Mouse (Mus musculus): ENCODE results near the gene Fcamr. TPM values are rescaled to one million over a fixed set of nuclear protein-coding genes. Genes with fewer than 3 reads are reported as not detected.

Fcamr gene
- total RNA-seq, 2 experiments from 2014 or later, result 0.19 to 0.20 TPM

- no peak for DNase-seq
- intact Hi-C loops (cut with DNase I), result loop anchor here (10.0 kb wide), 1 partner anchor 465 kb away; no protein-coding TSS in a partner anchor
Observed at GRCm38 (mm10) chr1:130799399-130799798, 1.3 kb upstream of the Fcamr start.

GRCm38 (mm10) chr1:130801511-130801910 is 809 bp downstream of the Fcamr start:
- intact Hi-C loops (cut with DNase I), result no loop called here
- no peak for DNase-seq

DNA sequence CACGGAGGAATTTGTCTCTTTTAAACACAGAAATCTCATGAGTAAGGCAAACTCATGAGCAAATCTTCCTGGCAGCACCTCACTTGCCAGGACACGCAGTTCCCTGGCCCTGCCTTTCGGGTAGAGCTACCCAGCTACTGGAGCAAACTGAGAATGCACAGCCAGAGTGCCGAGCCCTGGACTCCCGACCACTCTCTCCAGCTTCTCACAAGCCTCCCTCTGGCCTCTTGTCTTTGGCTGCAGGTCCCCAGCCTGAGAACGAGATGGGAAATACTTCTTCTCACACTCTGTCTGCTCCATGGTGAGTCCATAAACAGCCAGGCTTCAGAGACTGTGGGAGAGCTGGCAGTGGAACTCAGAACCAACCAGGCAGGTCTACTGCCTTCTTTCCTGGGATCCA is 2.3 kb downstream of the Fcamr start:
- no peak for DNase-seq
- intact Hi-C loops (cut with DNase I), result no loop called here

- peak in 1 of 2 experiments; percentile 13 for DNase-seq
- intact Hi-C loops (cut with DNase I), result no loop called here
Observed at GRCm38 (mm10) chr1:130804279-130804678, 3.6 kb downstream of the Fcamr start.

DNA sequence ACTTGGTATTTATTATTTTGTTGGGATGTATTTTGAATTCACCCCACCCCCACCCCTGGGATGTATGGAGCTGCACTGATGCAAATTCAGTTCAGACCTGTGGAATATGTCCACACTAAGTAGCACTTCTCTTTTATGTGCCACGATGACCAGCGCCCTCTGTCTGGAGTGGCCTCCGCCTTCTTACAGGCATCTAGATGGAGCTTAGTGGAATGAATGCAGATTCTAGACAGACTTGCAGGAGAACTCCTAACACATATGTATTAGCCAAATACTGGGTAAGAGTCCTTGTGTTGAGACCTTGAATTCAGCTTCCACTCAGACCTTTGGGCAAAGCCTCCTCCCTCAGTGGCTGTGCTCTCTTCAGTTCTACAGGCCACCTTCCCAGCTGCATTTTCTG is 10.2 kb downstream of the Fcamr start:
- intact Hi-C loops (cut with DNase I), result no loop called here
- no peak for DNase-seq

GRCm38 (mm10) chr1:130811316-130811715 is 10.6 kb downstream of the Fcamr start:
- intact Hi-C loops (cut with DNase I), result no loop called here
- DNase-seq, result no peak

DNA sequence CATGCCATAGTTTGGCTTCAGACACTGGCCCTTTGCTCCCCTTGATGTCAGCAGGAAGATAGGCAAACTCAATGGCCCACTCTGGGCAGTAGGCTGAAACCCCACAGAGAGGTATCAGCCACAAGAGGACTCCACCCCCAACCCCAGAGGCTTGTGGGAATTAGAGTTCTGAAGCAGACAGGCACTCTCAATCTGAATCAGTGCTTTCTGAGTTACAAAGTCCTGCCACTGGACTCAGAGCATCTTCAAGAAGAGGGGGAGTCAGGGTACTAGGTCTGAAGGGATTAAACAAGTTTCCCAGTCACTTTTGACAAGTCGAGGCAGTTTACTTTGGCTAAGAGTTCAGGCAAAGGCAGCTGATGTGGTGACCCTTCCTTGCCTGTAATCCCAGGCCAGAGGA is 19.0 kb downstream of the Fcamr start:
- DNase-seq, result no peak
- intact Hi-C loops (cut with DNase I), result no loop called here

GRCm38 (mm10) chr1:130820316-130821148 is 19.8 kb downstream of the Fcamr start:
- DNase-seq, result no peak
- intact Hi-C loops (cut with DNase I), result no loop called here

- intact Hi-C loops (cut with DNase I), result no loop called here
- DNase-seq, result no peak
Observed at GRCm38 (mm10) chr1:130821149-130821471, 20.4 kb downstream of the Fcamr start.

DNA sequence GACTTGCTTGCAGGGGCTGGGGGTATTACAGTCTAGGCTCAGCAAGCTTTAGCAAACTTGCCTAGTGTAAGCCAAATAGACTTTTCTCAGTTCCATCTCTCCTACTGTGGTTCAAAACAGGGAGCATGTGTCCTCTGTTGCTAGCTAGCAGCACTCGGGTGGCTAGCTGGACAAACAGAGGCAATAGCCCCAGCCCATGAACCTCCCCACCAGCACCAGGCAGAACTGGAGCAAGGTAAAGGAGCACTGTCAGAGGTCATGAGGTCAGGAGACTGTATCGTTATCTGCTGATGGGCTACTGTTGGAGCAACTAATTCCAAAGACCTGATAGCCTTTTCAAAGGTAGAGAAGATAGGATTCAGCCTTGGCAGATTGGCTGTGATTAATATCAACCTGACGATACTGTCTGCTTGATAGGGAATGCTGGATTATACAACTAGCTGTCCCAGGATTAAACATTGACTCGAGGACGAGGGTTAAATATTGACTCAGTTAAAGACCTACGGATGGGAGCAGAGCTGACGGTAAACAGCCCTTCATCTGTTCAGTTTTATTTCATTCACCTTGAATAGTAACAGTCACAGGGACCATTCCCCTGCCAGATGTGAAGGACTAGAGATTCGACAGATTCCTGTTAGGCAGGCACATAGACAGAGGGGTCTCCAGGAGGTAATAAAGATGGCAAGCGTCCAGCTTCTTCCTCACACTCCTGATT is 21.4 kb downstream of the Fcamr start:
- DNase-seq, result no peak
- intact Hi-C loops (cut with DNase I), result no loop called here

DNA sequence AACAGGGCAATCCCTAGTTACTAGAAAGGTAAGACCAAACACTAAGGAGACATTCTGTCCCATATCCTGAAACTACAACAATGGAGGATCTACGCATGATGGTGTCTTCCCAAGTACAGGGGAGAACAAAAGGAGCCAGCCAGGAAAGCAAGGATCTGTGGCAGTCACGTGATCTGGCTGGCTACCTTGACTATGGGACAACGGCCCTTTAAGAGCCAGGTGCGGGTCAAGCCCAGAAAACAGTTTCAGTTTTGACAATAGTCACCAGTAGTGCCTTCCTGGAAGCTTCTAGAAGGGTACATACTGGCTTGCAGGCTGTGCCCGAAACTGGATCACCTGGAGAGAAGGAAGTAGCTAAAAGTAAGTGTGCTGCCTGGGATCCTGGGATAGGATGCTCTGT is 25.7 kb downstream of the Fcamr start, which contains the start of gene Pigr:
Pigr (plus strand) TSS at position 237 of the 400 bp plus-strand sequence.
- DNase-seq, result no peak
- intact Hi-C loops (cut with DNase I), result no loop called here

- intact Hi-C loops (cut with DNase I), result no loop called here
- no peak for DNase-seq
Observed at GRCm38 (mm10) chr1:130828656-130829055, 28.0 kb downstream of the Fcamr start.

DNA sequence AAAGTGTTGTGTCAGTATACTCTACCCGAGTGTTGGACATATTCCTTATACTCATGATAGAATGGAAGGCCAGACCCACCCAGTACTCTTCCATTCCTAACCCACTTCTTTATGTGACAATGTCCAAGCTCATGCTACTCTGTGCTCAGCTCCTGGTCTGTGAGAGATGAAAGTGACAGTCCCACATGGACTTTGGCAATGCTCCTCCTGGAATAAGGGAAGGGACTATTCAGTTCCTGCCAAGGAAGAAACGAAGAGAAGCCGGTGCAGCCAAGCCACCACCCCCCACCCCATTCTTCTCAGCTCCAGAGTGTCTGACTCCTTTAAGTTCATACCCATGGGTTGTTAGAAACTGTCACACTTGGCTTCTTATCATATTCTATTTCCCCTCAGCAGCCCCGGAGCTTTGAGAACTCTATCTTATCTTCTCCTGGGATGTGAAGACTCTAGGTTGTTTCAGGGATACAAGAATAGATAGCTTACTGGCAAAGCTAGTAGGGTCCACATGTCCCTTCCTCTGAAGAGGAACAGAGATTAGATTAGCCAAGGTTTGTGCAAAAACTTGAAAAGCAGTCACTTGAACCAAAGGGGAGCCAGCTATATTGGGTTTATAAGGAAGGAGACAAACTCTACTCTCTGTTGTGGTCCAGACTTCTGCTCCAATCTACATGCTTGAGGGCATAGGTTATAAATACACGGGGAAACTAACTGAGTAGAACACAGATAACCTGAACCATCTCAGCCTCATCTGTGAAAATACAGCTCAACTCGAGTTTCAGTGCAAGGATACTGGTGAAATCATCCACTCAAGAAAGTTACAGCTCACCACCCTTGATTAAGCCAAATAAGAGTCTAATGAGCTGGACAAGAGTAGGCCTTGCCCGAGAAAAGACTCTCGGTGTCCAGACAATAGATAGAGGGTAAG is 29.5 kb downstream of the Fcamr start:
- intact Hi-C loops (cut with DNase I), result no loop called here

DNA sequence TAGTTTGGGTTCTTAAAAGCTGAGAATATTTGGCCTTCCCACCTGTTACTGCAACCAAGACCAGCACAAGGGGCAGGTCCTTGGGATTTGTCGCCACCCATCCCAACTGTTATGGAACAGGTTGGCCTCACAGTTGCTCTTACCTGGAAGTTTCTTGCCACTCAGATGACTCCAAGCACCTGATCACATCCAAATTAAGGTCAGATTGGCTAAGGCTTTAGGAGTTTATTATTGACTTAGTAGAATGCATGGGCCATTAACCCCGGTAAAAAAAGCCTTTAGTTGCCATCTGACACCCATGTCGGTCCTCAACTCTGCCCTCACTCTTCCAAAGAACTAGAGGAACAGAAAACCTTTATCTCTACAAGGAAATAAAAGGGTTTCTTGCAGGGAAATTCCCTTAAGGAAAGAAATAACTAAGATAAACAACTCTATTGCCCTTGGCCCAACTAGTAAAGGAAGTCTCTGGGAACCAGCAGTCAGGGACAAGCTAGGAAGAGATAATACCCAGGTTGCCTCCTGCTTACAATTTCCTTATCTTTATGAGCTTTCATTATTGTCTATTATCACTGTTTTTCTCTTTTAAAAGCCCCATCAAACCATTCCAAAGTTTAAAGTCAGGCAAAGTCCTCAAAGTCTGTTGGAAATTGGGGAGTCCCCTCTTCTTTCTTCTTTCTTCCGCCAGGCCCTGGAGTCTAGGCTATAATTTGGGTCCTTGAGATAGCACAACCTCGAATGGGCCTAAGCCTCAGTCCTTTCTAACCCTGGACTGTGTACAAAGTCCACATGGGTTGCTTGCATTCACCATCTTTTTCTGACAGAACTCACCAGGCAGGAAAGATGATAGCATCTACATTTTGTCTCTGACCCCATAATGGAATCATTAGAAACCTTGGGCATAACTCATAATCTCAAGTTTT is 31.8 kb downstream of the Fcamr start:
- intact Hi-C loops (cut with DNase I), result no loop called here
- no peak for DNase-seq

More for the DNA sequence above, 29.5 kb downstream of the Fcamr start:
- no peak for DNase-seq

GRCm38 (mm10) chr1:130835161-130835936 is 34.6 kb downstream of the Fcamr start:
- DNase-seq, result no peak
- intact Hi-C loops (cut with DNase I), result no loop called here

DNA sequence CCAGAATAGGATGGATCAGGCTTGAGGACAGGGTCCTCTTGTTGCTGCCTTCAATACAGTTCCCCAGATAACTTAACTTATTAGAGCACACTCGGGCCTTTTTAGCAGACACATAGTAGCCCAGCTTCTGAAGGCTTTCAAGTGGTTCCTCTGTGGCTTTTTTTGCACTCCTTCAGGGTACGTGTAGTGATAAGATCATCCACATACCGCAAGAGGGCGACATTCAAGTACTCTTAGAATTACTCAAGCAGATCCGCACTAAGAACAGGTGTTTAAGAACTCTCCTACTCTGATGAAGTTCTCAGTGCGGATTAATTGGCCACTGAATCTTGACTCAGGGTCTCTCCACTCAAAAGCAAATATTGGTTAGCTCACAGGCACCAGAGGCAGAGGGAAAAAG is 37.6 kb downstream of the Fcamr start:
- intact Hi-C loops (cut with DNase I), result no loop called here
- peak; percentile 3 to 28 for DNase-seq

- no peak for DNase-seq
- intact Hi-C loops (cut with DNase I), result no loop called here
Observed at GRCm38 (mm10) chr1:130840599-130841379, 40.1 kb downstream of the Fcamr start.

GRCm38 (mm10) chr1:130841621-130842020 is 40.9 kb downstream of the Fcamr start:
- intact Hi-C loops (cut with DNase I), result no loop called here
- no peak for DNase-seq
